Mouse (Mus musculus) myocyte (in vitro differentiated cells): Measurements from ENCODE around the gene Grin2a.

Source experiments
- CEBPB ChIP-seq: IDR thresholded peaks from 2 replicates; pipeline ENCODE4 v1.6.1; 2011; ENCODE audit warnings: mild to moderate bottlenecking, moderate library complexity; ENCODE audit not compliant: poor library complexity, insufficient read depth, severe bottlenecking
- MAX ChIP-seq: IDR thresholded peaks from one replicate; pipeline ENCODE4 v1.6.1; 2011; ENCODE audit warnings: low read depth, mild to moderate bottlenecking, control low read depth
- POLR2A ChIP-seq: IDR thresholded peaks from one replicate; pipeline ENCODE4 v1.6.1; 2011; ENCODE audit warnings: low read depth, mild to moderate bottlenecking, control low read depth, moderate library complexity; ENCODE audit not compliant: insufficient read length
- REST ChIP-seq: IDR thresholded peaks from one replicate; pipeline ENCODE4 v1.6.1; 2011; ENCODE audit warnings: mild to moderate bottlenecking, control low read depth, moderate library complexity; ENCODE audit not compliant: insufficient read depth, insufficient read length
- USF1 ChIP-seq: IDR thresholded peaks from one replicate; pipeline ENCODE4 v1.6.1; 2011; ENCODE audit warnings: low read depth, mild to moderate bottlenecking, control low read depth, moderate library complexity

GRCm38 (mm10) chr16:9994041-9994950 is 1.1 kb downstream of the Grin2a start:
- TF ChIP-seq USF1 (no peak), POLR2A (no peak), REST (no peak), MAX (no peak), CEBPB (no peak)
